Mouse (Mus musculus) forebrain, postnatal 0 days (tissue): Measurements from ENCODE around the gene Slc12a1. TPM values are rescaled to one million over a fixed set of nuclear protein-coding genes. Genes with fewer than 3 reads are reported as not detected.

Source experiments
- ATAC-seq: fragments of 200-750 bp; cut with Nextera tagmentation; 2 replicates; pipeline ENCODE4 v1.8.0; 2017; ENCODE audit warnings: mild to moderate bottlenecking, moderate library complexity
- DNase-seq: peaks from one replicate; pipeline ENCODE4 v3.0.0-alpha.2; 2015
- H3K27ac ChIP-seq: fragments of 300-500 bp; sonication (generic); 2 replicates; pipeline ENCODE4 v1.5.1; 2014; ENCODE audit warnings: low read depth, mild to moderate bottlenecking, antibody characterized with exemption, low read length, moderate library complexity, mixed read lengths
- H3K27me3 ChIP-seq: fragments of 300-500 bp; sonication (generic); 2 replicates; pipeline ENCODE4 v1.6.1; 2014; ENCODE audit warnings: mild to moderate bottlenecking, low read length, mixed read lengths; ENCODE audit not compliant: insufficient read depth
- H3K36me3 ChIP-seq: fragments of 300-500 bp; sonication (generic); 2 replicates; pipeline ENCODE4 v1.6.1; 2014; ENCODE audit warnings: mild to moderate bottlenecking, moderate library complexity; ENCODE audit not compliant: insufficient read depth
- H3K4me1 ChIP-seq: fragments of 300-500 bp; sonication (generic); 2 replicates; pipeline ENCODE4 v1.6.1; 2014; ENCODE audit warnings: antibody characterized with exemption; ENCODE audit not compliant: insufficient read depth
- H3K4me2 ChIP-seq: fragments of 300-500 bp; sonication (generic); 2 replicates; pipeline ENCODE4 v1.6.1; 2014; ENCODE audit warnings: low read depth, mild to moderate bottlenecking, moderate library complexity
- H3K4me3 ChIP-seq: fragments of 300-500 bp; sonication (generic); 2 replicates; pipeline ENCODE4 v1.5.1; 2014; ENCODE audit warnings: low read depth, low read length, mixed read lengths
- H3K9ac ChIP-seq: fragments of 300-500 bp; sonication (generic); 2 replicates; pipeline ENCODE4 v1.6.1; 2014; ENCODE audit warnings: mild to moderate bottlenecking
- H3K9me3 ChIP-seq: fragments of 300-500 bp; sonication (generic); 2 replicates; pipeline ENCODE4 v1.6.1; 2016; ENCODE audit warnings: low read length
- CTCF ChIP-seq: sonication (generic); IDR thresholded peaks from 2 replicates; pipeline ENCODE4 v1.5.1; 2016; ENCODE audit warnings: antibody characterized with exemption, control low read depth, low read depth
- WGBS: fragments of 180-500 bp; shearing (Covaris S2); extraction: QIAGEN DNeasy Blood & Tissue Kit; methylation state at CpG from one replicate; pipeline ENCODE4 v1.1.7; 2014; 5-methylcytosine and 5-hydroxymethylcytosine counted together
- polyA plus RNA-seq: library from polyadenylated mRNA; unstranded; fragments of >200 nt; fragmentation: Nextera tagmentation; extraction: Ambion mirVana; gene quantifications from 2 replicates; pipeline ENCODE4 v1.2.1, GENCODE M21; 2015
- total RNA-seq: library from RNA; depleted of rRNA; stranded (reverse); fragments of >200 nt; gene quantifications from 2 replicates; pipeline ENCODE4 v1.2.3, GENCODE M21; 2014

Gene Slc12a1
- total and polyA plus RNA-seq, 2 experiments from 2014 or later = 0.06 to 0.10 TPM

DNA sequence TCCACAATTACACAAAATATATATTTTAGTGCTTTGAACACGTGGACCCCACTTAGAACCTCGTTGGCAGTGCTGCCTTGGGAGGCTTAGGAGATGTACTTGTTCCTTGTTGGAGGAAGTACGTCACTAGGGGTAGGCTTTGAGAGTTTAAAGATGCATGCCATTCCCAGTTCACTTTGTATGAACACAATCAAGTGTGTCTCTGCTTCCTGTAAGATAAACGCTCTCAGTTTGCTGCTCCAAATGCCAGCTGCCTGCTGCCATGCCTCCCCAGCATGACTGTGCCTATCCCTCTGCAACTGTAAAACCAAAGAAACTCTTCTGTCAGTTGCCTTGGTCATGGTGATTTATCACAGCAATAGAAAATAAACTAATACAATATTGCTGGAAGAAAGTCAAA is 26.5 kb upstream of the Slc12a1 start:
- Histone ChIP-seq H3K9me3 (no peaks in the 10 kb centered on the region), H3K9ac (no peak overlapping the region), H3K4me1 (0 out of 2 replicates have a peak, but pooled peaks cover 6% of the 10 kb centered on the region), H3K36me3 (no peaks in the 10 kb centered on the region), H3K27ac (no peak overlapping the region), H3K27me3 (no peaks in the 10 kb centered on the region), H3K4me2 (no peak overlapping the region), H3K4me3 (no peak overlapping the region)
- TF ChIP-seq CTCF = no peak
- WGBS = 31% methylated on average over 4 of the region's 4 CpGs
- DNase-seq (no peak), ATAC-seq (no peak)

DNA sequence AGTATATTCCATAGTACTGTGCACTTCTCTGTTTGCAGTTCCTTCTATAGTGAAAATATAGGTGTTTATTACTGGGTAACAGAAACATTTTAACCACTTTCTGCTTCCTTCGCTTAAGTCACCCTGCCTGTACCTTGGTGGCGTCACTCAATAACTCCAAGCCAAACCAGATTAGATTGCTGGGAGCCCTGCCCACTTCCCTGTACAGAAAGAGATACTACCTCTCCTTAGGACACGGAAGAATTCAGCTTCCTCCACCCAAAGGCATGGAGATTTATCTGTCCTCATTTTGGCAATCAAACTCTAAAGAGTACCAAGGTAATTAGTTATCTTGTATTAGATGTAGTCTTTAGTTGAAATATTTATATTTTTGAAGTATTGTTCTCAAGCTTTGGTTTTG is 25.5 kb upstream of the Slc12a1 start:
- ATAC-seq (no peak), DNase-seq (no peak)
- Histone ChIP-seq H3K9me3 (no peaks in the 10 kb centered on the region), H3K4me1 (0 out of 2 replicates have a peak, but pooled peaks cover 2% of the 10 kb centered on the region), H3K27me3 (no peaks in the 10 kb centered on the region), H3K9ac (no peak overlapping the region), H3K4me2 (no peak overlapping the region), H3K4me3 (no peak overlapping the region), H3K36me3 (no peaks in the 10 kb centered on the region), H3K27ac (no peak overlapping the region)
- WGBS = 88% methylated on average over 3 of the region's 3 CpGs
- no peak for TF ChIP-seq CTCF

DNA sequence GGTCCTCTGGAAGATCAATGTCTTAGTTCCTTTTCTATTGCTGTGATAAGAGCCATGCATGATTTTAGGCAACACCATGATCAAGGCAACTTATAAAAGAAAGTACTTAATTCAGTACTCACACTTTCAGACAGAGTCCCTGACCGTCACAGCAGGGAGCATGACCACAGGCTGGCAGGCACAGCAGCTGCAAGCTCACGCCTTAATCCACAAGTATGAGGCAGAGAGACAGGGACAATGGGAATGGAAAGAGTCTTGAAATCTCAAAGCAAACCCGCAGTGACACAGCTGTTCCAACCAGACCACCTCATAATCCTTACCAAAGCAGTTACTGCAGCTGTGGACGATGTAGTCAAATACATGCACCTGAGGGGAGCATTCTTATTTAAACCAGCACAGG is 18.2 kb upstream of the Slc12a1 start:
- Histone ChIP-seq H3K4me2 (no peak overlapping the region), H3K27me3 (no peaks in the 10 kb centered on the region), H3K27ac (no peak overlapping the region), H3K4me3 (no peak overlapping the region), H3K9me3 (no peaks in the 10 kb centered on the region), H3K36me3 (no peaks in the 10 kb centered on the region), H3K4me1 (no peaks in the 10 kb centered on the region; the same call in 1 of the 2 replicates), H3K9ac (no peak overlapping the region)
- ATAC-seq (no peak), DNase-seq (no peak)
- no peak for TF ChIP-seq CTCF
- WGBS = 29% methylated on average over 4 of the region's 4 CpGs

DNA sequence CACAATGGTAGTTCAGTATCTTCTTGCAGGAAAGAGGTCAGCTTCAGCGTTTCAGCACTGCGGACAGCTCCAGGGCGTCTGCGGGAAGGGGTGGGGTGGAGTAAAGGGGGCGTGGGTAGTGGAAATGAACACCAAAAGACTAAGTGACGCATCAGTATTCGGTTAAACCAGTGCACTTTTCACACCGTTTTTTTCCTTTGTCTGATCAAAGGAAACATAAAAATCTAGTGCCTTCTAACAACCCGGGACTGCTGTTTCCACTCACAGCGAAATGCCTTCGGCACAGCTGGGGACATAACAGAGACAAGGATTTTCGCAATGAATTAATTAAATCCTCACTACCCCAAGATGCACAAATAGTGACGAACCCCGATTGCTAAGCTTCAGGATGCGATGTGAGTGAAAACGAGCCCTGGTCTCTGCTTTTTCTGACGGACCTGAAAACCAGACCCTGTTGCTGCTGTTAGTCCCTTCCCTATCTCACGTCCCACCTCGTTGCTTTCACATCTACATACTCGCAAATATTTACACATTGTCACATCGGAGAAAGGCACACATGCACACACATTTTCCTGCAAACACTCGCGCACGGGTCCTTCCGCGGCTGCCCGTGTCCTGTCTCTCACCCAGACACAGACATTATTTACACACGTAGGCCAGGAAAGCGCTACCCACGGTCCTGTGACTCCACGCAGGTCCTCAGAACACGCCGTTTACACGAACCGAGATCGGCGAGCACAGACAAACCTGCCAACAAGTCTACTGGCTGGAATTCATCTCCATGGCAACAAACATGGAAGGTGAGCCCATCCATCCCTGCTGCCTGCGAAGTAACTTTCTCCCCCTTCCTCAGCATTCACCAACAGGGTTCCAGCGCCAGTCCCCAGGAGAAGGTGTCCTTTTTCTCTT is 16.1 kb upstream of the Slc12a1 start, which contains the start of gene Ctxn2:
TSS of gene Ctxn2 (plus strand) at position 790 of the 909 bp plus-strand sequence.
- H3K4me1 ChIP-seq = no peaks in the 10 kb centered on the region; the same call in 1 of the 2 replicates
- peak within 1 kb of the TSS; percentile 53 for H3K4me2 ChIP-seq
- WGBS = under 1% methylated on average over 39 of the region's 39 CpGs
- H3K4me3 ChIP-seq = peak within 1 kb of the TSS; percentile 51
- H3K36me3 ChIP-seq = no peaks in the 10 kb centered on the region
- no peaks in the 10 kb centered on the region for H3K9me3 ChIP-seq
- H3K9ac ChIP-seq = peak within 1 kb of the TSS; percentile 60
- DNase-seq (peak; percentile 79), ATAC-seq (peak; percentile 88)
- H3K27ac ChIP-seq = peak within 1 kb of the TSS; percentile 85
- no peaks in the 10 kb centered on the region for H3K27me3 ChIP-seq
- no peak for TF ChIP-seq CTCF

DNA sequence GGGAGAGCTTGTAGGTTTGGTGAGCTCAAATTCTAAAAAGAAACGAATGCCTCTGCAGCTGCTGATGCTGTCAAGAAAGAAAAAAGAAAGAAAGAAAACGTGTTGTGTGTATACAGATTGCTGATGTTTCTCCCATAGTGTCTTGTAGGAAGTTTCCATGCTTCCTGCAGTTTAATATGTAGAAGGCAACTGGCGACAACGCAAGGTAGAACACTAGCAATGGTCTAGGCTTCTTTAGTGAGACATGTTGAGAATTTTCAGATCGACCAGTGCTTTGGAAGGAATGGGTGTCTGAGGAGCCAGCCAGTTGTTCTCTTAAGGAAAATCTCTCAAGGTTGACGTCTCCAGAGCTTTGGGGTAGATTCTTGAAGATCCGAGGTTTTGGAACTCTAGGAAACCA is 15.5 kb upstream of the Slc12a1 start:
- WGBS = 25% methylated on average over 7 of the region's 7 CpGs

DNA sequence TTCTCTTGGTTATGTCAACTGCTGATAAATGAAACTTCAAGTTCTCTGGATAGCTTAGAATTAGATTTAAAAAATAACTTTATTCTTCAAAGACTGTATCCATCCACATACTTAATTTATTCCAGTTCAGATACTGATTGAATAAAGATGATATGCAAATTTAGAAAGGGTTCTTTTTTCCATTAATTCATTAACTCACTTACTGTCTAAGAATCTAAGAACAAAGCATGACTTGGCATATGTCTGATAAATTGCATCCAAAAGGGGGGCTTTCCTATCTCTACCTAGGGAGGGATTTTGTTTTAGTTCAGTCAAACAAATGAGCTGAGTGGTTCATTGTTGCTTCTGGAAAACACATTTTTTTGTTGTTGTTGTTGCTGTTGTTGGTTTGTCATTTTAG is 10.0 kb upstream of the Slc12a1 start:
- ATAC-seq (peak; percentile 83; the same call in 1 of the 2 replicates), DNase-seq (no peak)
- no peak overlapping the region for H3K4me3 ChIP-seq
- no peaks in the 10 kb centered on the region for H3K36me3 ChIP-seq
- no peak for TF ChIP-seq CTCF
- H3K9ac ChIP-seq = no peak overlapping the region
- H3K27me3 ChIP-seq = no peaks in the 10 kb centered on the region
- H3K4me1 ChIP-seq = no peaks in the 10 kb centered on the region
- H3K4me2 ChIP-seq = no peak overlapping the region
- no peaks in the 10 kb centered on the region for H3K9me3 ChIP-seq
- H3K27ac ChIP-seq = no peak overlapping the region

More for the DNA sequence above, 15.5 kb upstream of the Slc12a1 start:
- peak overlapping the region; percentile 51 for H3K4me3 ChIP-seq
- no peak for DNase-seq
- peak overlapping the region; percentile 60 for H3K9ac ChIP-seq
- H3K9me3 ChIP-seq = no peaks in the 10 kb centered on the region
- H3K36me3 ChIP-seq = no peaks in the 10 kb centered on the region
- peak overlapping the region; percentile 85 for H3K27ac ChIP-seq
- no peak; the same call in 1 of the 2 replicates for ATAC-seq
- H3K4me2 ChIP-seq = peak overlapping the region; percentile 53
- H3K27me3 ChIP-seq = no peaks in the 10 kb centered on the region
- no peaks in the 10 kb centered on the region; the same call in 1 of the 2 replicates for H3K4me1 ChIP-seq
- TF ChIP-seq CTCF = no peak

DNA sequence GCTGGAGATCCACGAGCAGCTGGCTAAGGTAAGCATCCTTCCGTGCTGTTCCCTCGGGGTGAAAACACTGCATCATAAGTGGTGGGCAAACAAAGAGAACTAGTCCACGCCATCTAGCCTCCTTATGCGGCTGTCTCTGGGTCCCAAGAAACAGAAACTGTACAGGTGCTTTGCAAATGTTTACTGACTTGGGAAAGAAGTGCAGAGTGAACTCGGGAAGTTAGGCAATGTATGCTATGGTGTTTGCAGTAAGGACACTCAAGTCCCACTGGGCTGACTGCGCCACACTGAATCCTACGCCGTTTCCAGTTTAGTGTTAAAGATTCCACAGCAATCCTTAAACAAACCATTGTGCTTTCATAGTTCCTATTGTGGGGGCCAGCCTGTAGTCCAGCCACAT is 2.0 kb downstream of the Slc12a1 start:
- no peak overlapping the region for H3K4me2 ChIP-seq
- no peak overlapping the region for H3K27ac ChIP-seq
- DNase-seq (no peak), ATAC-seq (no peak)
- no peak for TF ChIP-seq CTCF
- no peaks in the 10 kb centered on the region for H3K9me3 ChIP-seq
- no peak overlapping the region for H3K4me3 ChIP-seq
- no peaks in the 10 kb centered on the region for H3K27me3 ChIP-seq
- 86% methylated on average over 9 of the region's 9 CpGs for WGBS
- H3K36me3 ChIP-seq = no peaks in the 10 kb centered on the region
- no peaks in the 10 kb centered on the region for H3K4me1 ChIP-seq
- no peak overlapping the region for H3K9ac ChIP-seq
